Mouse (Mus musculus) hematopoietic multipotent progenitor cell, adult 10-12 weeks (in vitro differentiated cells): ENCODE results near the gene Fhl3. TPM values are rescaled to one million over a fixed set of nuclear protein-coding genes. Genes with fewer than 3 reads are reported as not detected.

Experiments used
- polyA plus RNA-seq: library from polyadenylated mRNA; stranded (reverse); fragments of >175 nt; gene quantifications from 2 replicates; pipeline ENCODE4 v1.2.3, GENCODE M21; 2012; ENCODE audit warnings: low replicate concordance

Fhl3 gene
- 17.6 and 33.3 TPM in 2 replicates for polyA plus RNA-seq

DNA sequence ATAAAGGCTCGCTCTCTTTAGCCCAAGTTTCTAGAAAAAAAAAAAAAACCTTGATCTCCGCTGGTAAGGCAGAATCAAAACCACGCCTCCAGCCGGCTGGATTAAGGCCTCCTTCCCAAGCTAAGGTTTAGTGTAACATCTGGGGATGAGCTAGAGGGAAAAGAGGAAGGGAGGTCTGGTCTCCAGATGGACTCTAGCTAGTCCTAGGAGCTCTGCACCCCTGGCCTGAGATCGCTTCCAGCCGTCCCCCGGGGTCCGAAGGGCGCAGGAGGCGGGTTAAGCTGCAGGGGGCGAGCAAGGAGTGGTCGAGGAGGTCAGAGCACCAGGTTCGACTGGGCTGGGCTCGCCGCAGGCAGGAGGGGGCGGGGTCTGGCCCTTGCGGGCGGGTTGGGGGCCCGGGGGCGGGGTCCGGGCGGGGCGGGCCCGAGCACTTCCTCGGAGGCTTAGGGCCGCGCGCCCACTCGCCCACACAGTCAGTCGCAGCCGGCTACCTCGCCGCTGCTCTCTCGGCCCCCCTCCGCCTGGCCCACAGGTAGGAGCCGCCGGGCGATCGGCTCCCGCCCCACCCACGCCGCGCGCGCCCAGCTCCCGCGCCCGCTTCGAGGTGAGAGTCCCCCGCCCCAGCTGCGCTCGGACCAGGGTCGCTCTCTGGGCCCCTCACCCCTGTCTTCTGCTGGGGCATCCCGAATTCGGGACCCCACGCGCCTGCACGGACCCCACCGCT, at the start of gene Fhl3:
Gene Fhl3, plus strand, starts transcription at position 454 of the 724 bp plus-strand sequence.

GRCm38 (mm10) chr4:124656518-124656853, 44.0 kb upstream of the Fhl3 start, which contains the start of gene Pou3f1:
TSS of gene Pou3f1 (plus strand) at chr4:124656807.

DNA sequence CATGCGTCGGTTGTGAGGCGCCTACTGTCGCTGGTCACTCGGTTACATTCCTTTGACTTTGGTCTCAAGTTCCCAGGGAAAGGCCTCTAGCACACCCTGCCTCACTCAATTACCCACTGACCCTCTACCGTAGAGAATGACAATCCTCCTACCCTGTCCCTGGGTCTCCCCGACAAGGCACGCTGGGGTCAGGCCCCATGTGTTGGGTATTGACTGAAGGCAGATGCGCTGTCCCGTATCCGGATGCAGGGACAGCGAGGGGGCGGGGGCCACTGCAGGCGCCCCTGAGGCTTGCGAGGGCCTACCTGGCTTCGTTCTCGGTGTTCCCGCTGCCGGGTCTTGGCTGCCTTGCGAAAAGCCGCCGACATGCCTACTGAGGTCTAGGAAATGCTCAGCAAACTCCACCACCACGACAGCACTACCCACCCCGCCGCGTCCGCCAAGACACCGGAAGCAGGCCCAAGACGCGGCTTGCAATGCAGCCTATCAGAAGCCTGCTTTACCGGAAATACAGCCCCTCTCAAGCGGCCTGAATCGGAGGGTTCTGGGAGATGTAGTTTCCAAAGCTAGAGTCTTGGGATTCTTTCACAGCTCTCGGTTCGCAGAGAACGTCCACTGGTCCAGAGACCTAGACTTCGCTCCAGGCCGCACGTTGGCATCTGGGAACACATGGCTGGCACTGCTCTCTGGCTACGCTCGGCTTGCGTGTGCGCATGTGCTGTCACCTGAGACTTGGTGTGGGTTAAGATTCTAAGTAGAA, 7.2 kb upstream of the Fhl3 start, which contains the start of gene Utp11:
Gene Utp11, minus strand, starts transcription at position 466 of the 760 bp plus-strand sequence.

DNA sequence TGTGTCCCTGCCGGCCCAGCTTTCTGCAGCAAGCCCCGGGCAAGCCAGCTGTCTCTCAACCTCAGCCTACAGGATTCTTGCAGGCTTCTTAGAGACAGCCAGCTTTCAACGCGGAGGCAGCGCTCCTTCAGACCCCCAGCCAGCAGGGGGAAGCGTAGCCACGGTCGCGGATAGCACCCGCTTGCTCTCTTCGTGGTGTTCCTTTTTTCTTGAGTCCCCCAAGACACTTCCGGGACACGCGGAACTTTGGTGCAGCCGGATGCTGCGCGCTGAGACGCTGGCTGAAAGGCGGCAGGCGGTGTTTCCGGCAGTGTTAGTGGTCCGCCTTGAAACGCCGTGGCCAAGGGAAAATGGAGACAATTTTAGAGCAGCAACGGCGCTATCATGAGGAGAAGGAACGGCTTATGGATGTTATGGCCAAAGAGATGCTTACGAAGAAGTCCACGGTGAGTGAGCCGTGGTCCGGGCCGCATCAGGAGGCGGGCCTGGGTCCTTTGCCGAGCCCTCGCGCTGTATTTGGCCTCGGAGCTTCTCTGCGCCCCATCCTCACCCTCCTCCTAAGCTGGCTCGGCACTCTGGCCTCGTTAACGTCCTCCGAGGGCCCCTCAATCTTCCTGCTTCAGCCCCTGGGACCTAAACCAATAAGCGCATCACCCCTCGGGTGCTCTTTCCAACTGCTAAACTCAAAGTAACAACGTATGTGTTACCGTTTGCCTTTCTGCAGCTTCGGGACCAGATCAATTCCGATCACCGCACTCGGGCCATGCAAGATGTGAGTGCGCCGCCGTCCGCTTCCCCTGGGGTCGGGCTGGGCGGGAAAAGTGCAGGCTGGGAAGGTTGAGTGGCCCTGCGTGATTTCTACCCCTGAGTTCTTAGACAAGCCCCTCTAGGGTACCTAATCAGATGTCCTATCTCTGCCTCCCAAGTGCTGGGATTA, 14.3 kb downstream of the Fhl3 start, which contains the start of gene Sf3a3:
Gene Sf3a3, plus strand, starts transcription at position 232 of the 937 bp plus-strand sequence.

DNA sequence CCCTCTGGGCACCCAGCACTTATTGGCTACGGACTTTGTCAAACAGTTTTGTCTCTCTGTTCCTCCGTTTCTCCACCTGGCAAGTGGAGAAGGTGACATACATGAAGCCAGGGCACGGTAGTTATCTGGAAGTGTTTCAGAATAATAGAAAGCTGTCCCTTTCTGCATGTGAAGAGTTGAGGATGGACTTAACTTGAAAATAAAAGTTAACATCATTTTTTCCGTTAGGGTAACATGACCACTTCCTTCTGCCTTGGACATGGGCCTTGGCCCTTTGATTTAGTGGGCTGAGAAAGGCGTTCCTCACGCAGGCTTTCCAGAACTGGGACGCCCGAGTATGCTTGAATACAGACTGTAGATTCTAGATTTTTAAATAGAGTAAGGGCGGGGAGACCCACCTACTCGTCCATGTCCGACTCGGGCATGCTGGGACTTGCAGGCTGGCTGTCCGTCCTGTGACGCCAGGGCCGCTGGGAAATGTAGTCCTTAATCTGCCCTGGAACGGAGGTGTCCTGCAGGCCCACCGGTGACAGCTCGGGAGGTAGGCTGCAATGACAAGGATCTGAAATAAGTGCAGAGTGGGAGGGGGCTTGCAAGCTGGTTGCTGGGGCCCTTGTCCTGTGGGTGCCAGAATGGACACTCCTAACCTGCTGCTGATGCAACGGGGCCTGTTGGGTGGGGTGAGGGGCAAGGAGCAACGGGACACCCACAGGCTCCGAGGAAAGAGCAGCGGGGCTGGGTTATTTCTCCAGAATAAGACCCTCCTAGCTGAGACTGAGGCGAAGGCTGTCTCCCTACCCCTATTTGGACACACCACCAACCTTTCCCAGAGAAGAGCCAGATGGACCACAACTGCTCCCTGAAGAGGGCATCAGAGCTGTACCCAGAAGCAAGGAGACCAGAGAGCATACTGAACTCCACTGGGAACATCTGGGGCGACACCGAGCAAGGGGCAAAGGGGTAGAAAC, 41.2 kb downstream of the Fhl3 start, which contains the start of gene Inpp5b:
Gene Inpp5b, plus strand, starts transcription at position 475 of the 968 bp plus-strand sequence.

Other genes starting within 250 kb of the Fhl3 start
- gene 3100002H09Rik, start 89.9 kb upstream of the Fhl3 start, polyA plus RNA-seq: not detected in 2 replicates
- 0.02 TPM in 1 of 2 replicates, not detected in the other for gene Pou3f1, start 43.9 kb upstream of the Fhl3 start, polyA plus RNA-seq
- 1.2 and 7.8 TPM in 2 replicates for gene Utp11, start 7.1 kb upstream of the Fhl3 start, polyA plus RNA-seq
- 20.3 and 20.4 TPM in 2 replicates for gene Sf3a3, start 14.1 kb downstream of the Fhl3 start, polyA plus RNA-seq
- 17.0 and 19.0 TPM in 2 replicates for gene Inpp5b, start 41.1 kb downstream of the Fhl3 start, polyA plus RNA-seq
- 9.3 and 10.7 TPM in 2 replicates for gene Mtf1, start 101.4 kb downstream of the Fhl3 start, polyA plus RNA-seq
- 9.8 and 17.4 TPM in 2 replicates for gene Yrdc, start 150.0 kb downstream of the Fhl3 start, polyA plus RNA-seq
- gene 1110065P20Rik, start 150.5 kb downstream of the Fhl3 start, polyA plus RNA-seq: 9.1 and 20.3 TPM in 2 replicates
- 0.52 and 1.3 TPM in 2 replicates for gene Maneal, start 161.5 kb downstream of the Fhl3 start, polyA plus RNA-seq
- not detected in 2 replicates for gene Epha10, start 180.2 kb downstream of the Fhl3 start, polyA plus RNA-seq
- gene 9930104L06Rik, start 236.3 kb downstream of the Fhl3 start, polyA plus RNA-seq: 2.3 and 7.6 TPM in 2 replicates
- 17.1 and 23.0 TPM in 2 replicates for gene Cdca8, start 238.6 kb downstream of the Fhl3 start, polyA plus RNA-seq